In the genomic region with DNA sequence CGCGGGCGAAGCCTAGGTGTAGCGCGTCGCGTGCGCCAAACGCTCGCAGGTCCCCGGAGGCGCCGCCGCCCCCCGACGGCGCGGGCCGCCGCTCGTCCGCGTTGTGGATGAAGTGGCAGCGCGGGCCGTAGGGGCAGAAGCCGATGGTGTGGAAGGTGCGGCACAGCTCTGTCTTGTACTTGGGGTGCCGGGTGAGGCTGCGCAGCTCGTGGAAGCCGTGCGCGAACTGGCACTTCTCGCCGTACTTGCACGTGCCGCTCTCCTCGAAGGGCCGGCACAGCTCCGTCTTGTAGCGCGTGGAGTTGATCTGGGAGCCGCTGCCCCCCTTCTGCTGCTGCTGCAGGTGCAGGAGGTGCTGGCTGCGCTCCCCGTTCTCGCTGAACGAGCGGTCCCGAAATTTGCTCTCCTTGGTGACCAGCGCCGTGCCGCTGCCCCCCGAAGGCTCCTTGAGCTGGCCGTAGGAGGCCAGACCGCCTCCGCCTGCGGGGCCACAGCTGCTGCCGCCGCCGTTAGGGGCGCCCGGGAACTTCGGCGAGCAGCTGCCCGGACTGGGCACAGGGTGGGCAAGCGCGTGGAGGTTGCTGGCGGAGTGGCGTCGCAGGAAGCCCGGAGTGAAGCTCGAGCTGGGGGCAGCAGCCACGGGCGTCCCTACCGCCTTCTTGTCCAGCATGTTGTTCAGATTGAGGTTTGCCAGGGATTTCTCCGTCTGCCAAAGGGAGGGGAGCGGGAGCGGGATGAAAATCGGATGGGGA, we compare ENCODE assay signal across 8 mouse cellular contexts. TPM values are rescaled to one million over a fixed set of nuclear protein-coding genes. Genes with fewer than 3 reads are reported as not detected.
A peak's percentile ranks its signal among the peaks of the same experiment; 100 is the strongest.
DNase-seq lines count a peak whose midpoint lies in the region; ATAC-seq and TF ChIP-seq lines count a peak whose summit lies in the region.

No protein-coding gene starts in this region.

- 5% methylated on average over 77 of the region's 80 CpGs for WGBS in heart, adult 2 months
- under 1% methylated on average over 77 of the region's 80 CpGs for WGBS in lung, embryonic 16.5 days

- H3K36me3 ChIP-seq in heart, adult 2 months (ENCODE audit: control insufficient read depth, insufficient read depth, low read length), result peaks cover 3% of the 10 kb centered on the region
- H3K36me3 ChIP-seq in lung, embryonic 16.5 days (ENCODE audit: control insufficient read depth, insufficient read depth, low read length), result peaks cover 5% of the 10 kb centered on the region

- intact Hi-C loops in heart, adult 2 months (cut with DNase I), result no loop called here

- TF ChIP-seq CTCF in layer of hippocampus, adult 2 months (conservative IDR thresholded peaks at IDR 0.05), result peak; percentile 33
- peak; percentile 47 for TF ChIP-seq CTCF in heart, adult 2 months (IDR thresholded peaks at IDR 0.05)

- H3K27me3 ChIP-seq in heart, adult 2 months (ENCODE audit: control insufficient read depth, insufficient read depth, low read length), result no peaks in the 10 kb centered on the region
- no peaks in the 10 kb centered on the region for H3K27me3 ChIP-seq in lung, embryonic 16.5 days (ENCODE audit: control insufficient read depth, insufficient read depth, low read depth, low read length)

- TF ChIP-seq EP300 in heart, adult 2 months (IDR thresholded peaks at IDR 0.05; ENCODE audit: insufficient read depth, low read depth, low read length), result no peak

- H3K9me3 ChIP-seq in lung, embryonic 16.5 days (ENCODE audit: control insufficient read depth, low read length), result no peaks in the 10 kb centered on the region

- peaks cover 11% of the 10 kb centered on the region for H3K4me1 ChIP-seq in heart, adult 2 months (ENCODE audit: control insufficient read depth, insufficient read depth, low read length)
- H3K4me1 ChIP-seq in lung, embryonic 16.5 days (replicated peaks; ENCODE audit: control insufficient read depth, insufficient read depth, low read length), result peaks cover 32% of the 10 kb centered on the region

- H3K9ac ChIP-seq in heart, adult 2 months (ENCODE audit: low read depth, low read length), result peak overlapping the region; percentile 89
- H3K9ac ChIP-seq in lung, embryonic 16.5 days (ENCODE audit: low read length), result peak overlapping the region; percentile 93

- peak overlapping the region; percentile 91 for H3K27ac ChIP-seq in layer of hippocampus, adult 2 months
- peak overlapping the region; percentile 89 for H3K27ac ChIP-seq in heart, adult 2 months
- H3K27ac ChIP-seq in lung, embryonic 16.5 days (ENCODE audit: low read length), result peak overlapping the region; percentile 90

- peak overlapping the region; percentile 55 for H3K4me2 ChIP-seq in lung, embryonic 16.5 days (ENCODE audit: low read depth, low read length)

- no peak for DNase-seq in layer of hippocampus, adult 2 months (ENCODE audit: low spot score in 2 of 2)
- DNase-seq in layer of hippocampus, adult 9-10 months (ENCODE audit: low spot score), result no peak
- DNase-seq in c-Kit-positive CD71-positive TER-119-positive erythroid progenitor cells, embryonic 14.5 days (ENCODE audit: low spot score), result peak; percentile 51
- DNase-seq in heart, adult 2 months, result peak; percentile 80 to 82
- peak; percentile 59 for DNase-seq in kidney, adult 9 months
- peak; percentile 73 for DNase-seq in retina, postnatal 1 day
- no peak for DNase-seq in frontal cortex, postnatal 25 days (ENCODE audit: low spot score in 2 of 2)

- no peak for ATAC-seq in lung, embryonic 16.5 days (ENCODE audit: low read depth)

- H3K4me3 ChIP-seq in layer of hippocampus, adult 2 months, result peak overlapping the region; percentile 55
- H3K4me3 ChIP-seq in heart, adult 2 months, result peak overlapping the region; percentile 79
- H3K4me3 ChIP-seq in lung, embryonic 16.5 days (ENCODE audit: low read length), result peak overlapping the region; percentile 87

- no peaks in the 10 kb centered on the region for H3K79me2 ChIP-seq in heart, adult 2 months (replicated peaks; ENCODE audit: control insufficient read depth, insufficient read depth, low read length)

- TF ChIP-seq POLR2A in heart, adult 2 months (IDR thresholded peaks at IDR 0.05; ENCODE audit: insufficient read depth, low read depth, low read length), result no peak

RNA-seq across cellular contexts. Expression of gene Zfp36l2, which starts 1.1 kb away (rescaled TPM):
- total RNA-seq in layer of hippocampus, adult 2 months (2021), result 10 to 100 TPM; 24.7 to 26.1 TPM
- 10 to 100 TPM; 19.3 to 23.3 TPM for total RNA-seq in heart, adult 2 months (2021)
- 15.7 and 19.8 TPM in 2 replicates for polyA plus RNA-seq in heart, adult 2 months (2012; rRNA removed)
- polyA plus RNA-seq in lung, embryonic 16.5 days (2015; fragmentation: Nextera tagmentation; extraction: Ambion mirVana), result 10.1 and 11.2 TPM in 2 replicates

Comparison
In these comparisons a context has a peak if more than half of its experiments do, and no peak if none do; other contexts are left out.
1. DNase-seq: peak in c-Kit-positive CD71-positive TER-119-positive erythroid progenitor cells, embryonic 14.5 days (single experiment), heart, adult 2 months (2 of 2), kidney, adult 9 months (single experiment) and retina, postnatal 1 day (single experiment); none in layer of hippocampus, adult 2 months (0 of 2), layer of hippocampus, adult 9-10 months (single experiment) and frontal cortex, postnatal 25 days (0 of 2).
2. Peak in every context shown above with its lines, with median percentiles within 50 percentile points of each other: H3K27ac ChIP-seq and H3K4me3 ChIP-seq.